Mouse (Mus musculus): ENCODE measurements around the gene Mlph. TPM values are rescaled to one million over a fixed set of nuclear protein-coding genes. Genes with fewer than 3 reads are reported as not detected.

The Mlph gene
- polyA plus RNA-seq, 1 experiment = 0.07 TPM

- no peaks in the 10 kb centered on the region for H3K36me3 ChIP-seq (ENCODE audit: control insufficient read depth, insufficient read depth)
These were observed 38.2 kb upstream of the Mlph start for GRCm38 (mm10) chr1:90876486-90877270.

GRCm38 (mm10) chr1:90885771-90886460, 29.0 kb upstream of the Mlph start:
- Histone ChIP-seq H3K27me3 (ENCODE audit: control insufficient read depth, insufficient read depth, insufficient read length) (no peaks in the 10 kb centered on the region), H3K79me3 (ENCODE audit: low read depth) (no peaks in the 10 kb centered on the region), H3K4me3 (ENCODE audit: insufficient read depth, poor library complexity, severe bottlenecking) (no peak overlapping the region), H3K79me2 (ENCODE audit: control insufficient read depth, insufficient read depth) (no peaks in the 10 kb centered on the region), H3ac (ENCODE audit: control insufficient read depth, insufficient read length, low read depth) (no peak overlapping the region), H3K36me3 (ENCODE audit: control insufficient read depth, insufficient read depth) (no peaks in the 10 kb centered on the region)
- TF ChIP-seq USF1 (IDR thresholded peaks at IDR 0.05; ENCODE audit: low read depth) = no peak
- no peak for TF ChIP-seq MYOG (IDR thresholded peaks at IDR 0.05; ENCODE audit: control insufficient read depth, extremely low read depth, insufficient read length)
- TF ChIP-seq CTCF (IDR thresholded peaks at IDR 0.05; ENCODE audit: control insufficient read depth, insufficient read depth, insufficient read length) = no peak
- no peak for TF ChIP-seq CEBPB (IDR thresholded peaks at IDR 0.05; ENCODE audit: low read depth)

More at GRCm38 (mm10) chr1:90876486-90877270, 38.2 kb upstream of the Mlph start:
- no peak overlapping the region for H3ac ChIP-seq (ENCODE audit: control insufficient read depth, insufficient read length, low read depth)
- no peak overlapping the region for H3K4me3 ChIP-seq (ENCODE audit: insufficient read depth, poor library complexity, severe bottlenecking)
- no peaks in the 10 kb centered on the region for H3K79me3 ChIP-seq (ENCODE audit: low read depth)
- TF ChIP-seq CEBPB (IDR thresholded peaks at IDR 0.05; ENCODE audit: low read depth) = no peak
- TF ChIP-seq MAX (IDR thresholded peaks at IDR 0.05) = no peak
- no peak for TF ChIP-seq USF1 (IDR thresholded peaks at IDR 0.05; ENCODE audit: low read depth)
- no peak for TF ChIP-seq MYOD1 (IDR thresholded peaks at IDR 0.05; ENCODE audit: control insufficient read depth, insufficient read length, low read depth)
- H3K79me2 ChIP-seq (ENCODE audit: control insufficient read depth, insufficient read depth) = no peaks in the 10 kb centered on the region
- H3K27me3 ChIP-seq (ENCODE audit: control insufficient read depth, insufficient read depth, insufficient read length) = no peaks in the 10 kb centered on the region

- Histone ChIP-seq H3K79me2 (ENCODE audit: control insufficient read depth, insufficient read depth) (no peaks in the 10 kb centered on the region), H3K36me3 (ENCODE audit: control insufficient read depth, insufficient read depth) (no peaks in the 10 kb centered on the region), H3ac (ENCODE audit: control insufficient read depth, insufficient read length, low read depth) (no peak overlapping the region), H3K4me3 (ENCODE audit: insufficient read depth, poor library complexity, severe bottlenecking) (no peak overlapping the region), H3K27me3 (ENCODE audit: control insufficient read depth, insufficient read depth, insufficient read length) (no peaks in the 10 kb centered on the region), H3K79me3 (ENCODE audit: low read depth) (no peaks in the 10 kb centered on the region)
- TF ChIP-seq USF1 (IDR thresholded peaks at IDR 0.05; ENCODE audit: low read depth) (no peak), CEBPB (IDR thresholded peaks at IDR 0.05; ENCODE audit: low read depth) (no peak), CTCF (IDR thresholded peaks at IDR 0.05; ENCODE audit: control insufficient read depth, insufficient read depth, insufficient read length) (no peak), FOSL1 (IDR thresholded peaks at IDR 0.05; ENCODE audit: insufficient read depth, low read length, poor library complexity, severe bottlenecking) (no peak), MYOD1 (IDR thresholded peaks at IDR 0.05; ENCODE audit: control insufficient read depth, insufficient read length, low read depth) (no peak), MYOG (IDR thresholded peaks at IDR 0.05; ENCODE audit: control insufficient read depth, extremely low read depth, insufficient read length) (no peak), MAX (IDR thresholded peaks at IDR 0.05) (no peak)
These were observed 20.4 kb upstream of the Mlph start for GRCm38 (mm10) chr1:90894521-90894920.

- Histone ChIP-seq H3ac (ENCODE audit: control insufficient read depth, insufficient read length, low read depth) (no peak overlapping the region), H3K79me3 (ENCODE audit: low read depth) (no peaks in the 10 kb centered on the region), H3K27me3 (ENCODE audit: control insufficient read depth, insufficient read depth, insufficient read length) (no peaks in the 10 kb centered on the region), H3K4me3 (ENCODE audit: insufficient read depth, poor library complexity, severe bottlenecking) (no peak overlapping the region), H3K36me3 (ENCODE audit: control insufficient read depth, insufficient read depth) (no peaks in the 10 kb centered on the region), H3K79me2 (ENCODE audit: control insufficient read depth, insufficient read depth) (no peaks in the 10 kb centered on the region)
- TF ChIP-seq MYOD1 (IDR thresholded peaks at IDR 0.05; ENCODE audit: control insufficient read depth, insufficient read length, low read depth) (no peak), CEBPB (IDR thresholded peaks at IDR 0.05; ENCODE audit: low read depth) (no peak), MAX (IDR thresholded peaks at IDR 0.05) (no peak), FOSL1 (IDR thresholded peaks at IDR 0.05; ENCODE audit: insufficient read depth, low read length, poor library complexity, severe bottlenecking) (no peak), MYOG (IDR thresholded peaks at IDR 0.05; ENCODE audit: control insufficient read depth, extremely low read depth, insufficient read length) (no peak), CTCF (IDR thresholded peaks at IDR 0.05; ENCODE audit: control insufficient read depth, insufficient read depth, insufficient read length) (no peak), USF1 (IDR thresholded peaks at IDR 0.05; ENCODE audit: low read depth) (no peak)
These were observed 19.9 kb upstream of the Mlph start for GRCm38 (mm10) chr1:90895004-90895403.

GRCm38 (mm10) chr1:90896281-90896680, 18.6 kb upstream of the Mlph start:
- Histone ChIP-seq H3ac (ENCODE audit: control insufficient read depth, insufficient read length, low read depth) (no peak overlapping the region), H3K79me2 (ENCODE audit: control insufficient read depth, insufficient read depth) (no peaks in the 10 kb centered on the region), H3K79me3 (ENCODE audit: low read depth) (no peaks in the 10 kb centered on the region), H3K4me3 (ENCODE audit: insufficient read depth, poor library complexity, severe bottlenecking) (no peak overlapping the region), H3K36me3 (ENCODE audit: control insufficient read depth, insufficient read depth) (no peaks in the 10 kb centered on the region), H3K27me3 (ENCODE audit: control insufficient read depth, insufficient read depth, insufficient read length) (no peaks in the 10 kb centered on the region)
- no peak for TF ChIP-seq MYOD1 (IDR thresholded peaks at IDR 0.05; ENCODE audit: control insufficient read depth, insufficient read length, low read depth)
- TF ChIP-seq FOSL1 (IDR thresholded peaks at IDR 0.05; ENCODE audit: insufficient read depth, low read length, poor library complexity, severe bottlenecking) = no peak
- TF ChIP-seq USF1 (IDR thresholded peaks at IDR 0.05; ENCODE audit: low read depth) = no peak
- TF ChIP-seq CEBPB (IDR thresholded peaks at IDR 0.05; ENCODE audit: low read depth) = no peak
- no peak for TF ChIP-seq MAX (IDR thresholded peaks at IDR 0.05)
- TF ChIP-seq MYOG (IDR thresholded peaks at IDR 0.05; ENCODE audit: control insufficient read depth, extremely low read depth, insufficient read length) = no peak
- TF ChIP-seq CTCF (IDR thresholded peaks at IDR 0.05; ENCODE audit: control insufficient read depth, insufficient read depth, insufficient read length) = no peak

All from C2C12 (cell line).